Mouse (Mus musculus): ENCODE results near the gene Rabgef1.

GRCm38 (mm10) chr5:130171423-130171954 lies at the start of gene Rabgef1:
- TF ChIP-seq CTCF (IDR thresholded peaks at IDR 0.05; ENCODE audit: borderline replicate concordance, insufficient read depth, low read depth, low read length), result no peak
- TF ChIP-seq POLR2A (IDR thresholded peaks at IDR 0.05; ENCODE audit: borderline replicate concordance, insufficient read depth, low read length), result peak; percentile 99

Data from cerebellum, adult 2 months (tissue).